Mouse (Mus musculus): ENCODE data around the gene Pomgnt1.

Gene Pomgnt1

GRCm38 (mm10) chr4:116173072-116173471, 49.4 kb downstream of the Pomgnt1 start, which contains the start of the genes 1700042G07Rik and Gm49337:
Gene 1700042G07Rik (plus strand): TSS chr4:116173372.
Gene Gm49337 (plus strand): TSS chr4:116173384.
- 83% methylated on average over 6 of the region's 6 CpGs for WGBS

DNA sequence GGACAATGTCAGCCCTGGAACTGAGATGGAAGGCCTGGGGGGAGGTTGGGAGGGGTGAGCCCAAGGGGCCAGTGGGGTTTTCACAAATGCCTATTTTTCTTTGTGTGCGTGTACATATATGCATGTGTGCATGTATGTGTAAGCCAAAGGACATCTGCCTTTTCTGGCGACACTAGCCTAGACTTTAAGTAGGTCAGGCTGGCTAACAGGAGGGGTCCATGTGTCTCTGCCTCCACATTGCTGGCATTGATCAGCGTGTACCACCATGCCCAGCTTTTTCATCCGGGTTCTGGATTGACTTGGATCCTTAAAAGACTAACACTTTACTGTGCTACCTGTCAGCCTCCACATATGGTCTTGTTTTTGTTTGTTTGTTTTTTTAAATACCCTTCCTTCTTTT, 50.1 kb downstream of the Pomgnt1 start:
- WGBS = 72% methylated on average over 4 of the region's 4 CpGs

DNA sequence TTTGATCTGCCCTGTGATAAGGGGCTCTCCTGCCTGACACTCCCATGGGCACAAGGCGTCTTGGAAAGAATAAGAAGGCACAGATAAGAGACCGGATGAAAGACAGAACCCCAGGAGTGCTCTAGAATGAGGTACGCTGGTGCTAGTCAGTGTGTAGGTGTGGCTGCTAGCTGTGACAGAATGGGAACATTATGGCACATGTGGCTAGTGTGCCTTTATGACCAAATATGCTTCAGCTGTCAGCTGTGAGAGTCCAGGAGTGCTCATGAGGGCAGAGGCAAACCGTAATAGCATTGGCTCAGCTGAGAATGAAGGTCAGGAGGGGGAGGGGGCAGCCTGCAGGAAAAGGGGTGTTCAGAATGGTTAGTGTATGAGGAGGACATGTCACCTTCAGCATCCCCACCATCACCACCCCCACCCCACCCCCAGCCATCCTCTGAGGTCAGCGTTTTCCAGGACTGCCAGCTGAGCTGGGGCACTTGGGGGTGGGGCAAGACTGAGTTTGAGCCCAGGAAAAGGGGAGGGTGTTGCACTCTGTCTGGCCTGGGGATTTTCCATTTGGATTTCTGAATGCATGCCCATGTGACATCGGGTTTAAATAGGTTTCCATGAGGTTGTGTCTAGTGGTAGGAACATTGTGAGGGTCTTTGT, 51.0 kb downstream of the Pomgnt1 start:
- 28% methylated on average over 6 of the region's 6 CpGs for WGBS

DNA sequence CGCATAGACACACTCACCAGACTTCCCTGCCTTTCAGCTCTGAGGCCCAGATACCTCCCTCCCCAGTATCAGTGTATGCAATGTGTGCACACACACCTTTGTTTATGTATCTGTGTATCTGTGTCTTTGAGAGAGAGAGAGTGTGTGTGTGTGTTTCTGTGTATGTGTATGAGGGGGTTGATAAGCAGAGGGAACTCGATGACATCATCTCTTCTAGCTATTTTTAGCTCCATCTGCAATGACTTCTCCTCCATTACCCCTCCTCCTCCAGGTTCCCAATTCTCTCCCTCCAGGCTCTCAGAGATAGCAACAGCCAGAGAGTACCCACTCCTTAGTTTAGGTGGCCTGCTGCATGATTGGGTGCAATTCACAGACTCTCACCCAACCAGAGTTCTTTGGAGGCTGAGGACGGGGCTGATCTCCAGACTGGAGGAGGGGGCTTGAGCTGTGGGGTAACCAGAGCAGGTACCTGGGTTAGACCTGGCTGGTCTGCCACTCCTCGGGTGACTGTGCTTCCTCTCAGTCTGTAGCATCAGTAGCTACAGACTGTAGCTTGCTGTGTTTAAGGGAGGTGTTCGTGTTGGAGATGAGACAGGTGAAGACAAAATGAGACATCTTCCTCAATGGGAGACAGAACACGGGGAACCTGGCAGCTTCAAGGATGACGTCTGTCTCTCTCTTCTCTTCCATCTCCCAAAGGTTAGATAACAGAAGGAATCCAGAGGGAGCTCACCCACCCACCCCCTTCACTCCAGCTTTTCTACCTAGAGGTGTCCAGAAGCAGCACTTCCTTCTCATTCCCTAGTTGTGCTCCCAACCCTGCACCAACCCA, 52.3 kb downstream of the Pomgnt1 start:
- WGBS = 36% methylated on average over 7 of the region's 7 CpGs

DNA sequence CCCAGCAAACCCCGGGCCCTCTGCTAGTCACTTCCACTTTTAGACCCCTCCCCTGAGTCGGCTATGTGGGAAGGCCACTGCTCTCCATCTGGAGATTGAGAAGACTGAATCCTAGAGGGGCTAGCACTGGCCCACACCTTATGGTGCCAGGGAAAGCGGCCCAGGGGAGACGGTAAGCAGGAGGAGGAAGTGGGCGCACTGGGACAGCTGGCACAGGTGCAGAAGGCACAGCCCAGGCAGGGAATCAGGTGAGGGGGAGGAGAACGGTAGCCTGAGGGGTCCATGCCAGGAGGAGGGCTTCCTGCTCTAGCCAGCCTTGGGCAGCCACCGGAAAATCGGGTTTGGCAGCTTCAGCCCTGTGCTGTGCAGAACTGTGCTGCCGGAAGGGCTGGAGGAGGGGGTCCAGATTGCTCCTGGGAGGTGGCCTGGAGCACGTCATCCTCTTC, 52.9 kb downstream of the Pomgnt1 start:
- WGBS = 13% methylated on average over 10 of the region's 10 CpGs

DNA sequence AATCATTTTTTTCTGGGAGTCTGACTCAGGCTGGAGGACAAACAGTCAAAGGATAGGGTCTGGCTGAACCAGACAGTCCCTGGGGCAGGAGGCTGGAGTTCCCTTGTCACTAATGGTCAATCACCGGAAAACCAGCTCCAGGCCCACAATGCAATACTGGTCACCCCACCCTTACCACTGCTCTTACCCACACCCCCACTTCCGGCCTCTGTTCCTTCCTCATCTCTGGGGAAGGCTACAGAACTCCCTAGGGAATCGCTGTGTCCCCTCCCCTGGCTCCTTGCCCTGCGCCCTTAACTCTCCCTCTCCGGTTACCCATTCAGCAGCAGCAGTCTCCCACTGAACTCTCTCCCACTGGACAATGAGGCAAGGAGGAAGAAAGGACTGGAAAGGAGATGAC, 53.5 kb downstream of the Pomgnt1 start:
- 40% methylated on average over 5 of the region's 5 CpGs for WGBS

DNA sequence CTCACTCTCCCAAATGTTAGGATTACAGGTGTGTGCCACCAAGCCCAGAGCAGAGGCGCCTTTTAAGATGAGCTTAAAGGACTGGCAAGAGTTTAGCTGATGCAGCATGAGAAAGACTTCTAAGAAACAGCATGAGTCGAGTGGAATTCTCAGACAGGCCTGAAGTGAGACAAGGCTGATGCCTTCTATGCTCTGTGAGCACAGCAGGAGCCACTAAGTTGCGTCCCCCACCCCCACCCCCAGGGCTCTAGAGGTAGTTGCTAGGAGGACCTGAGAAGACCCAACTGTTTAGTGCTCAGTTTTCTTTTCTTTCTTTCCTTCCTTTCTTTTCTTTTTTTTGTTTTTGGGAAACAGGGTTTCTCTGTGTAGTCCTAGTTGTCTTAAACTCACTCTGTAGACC, 58.4 kb downstream of the Pomgnt1 start:
- 58% methylated on average over 3 of the region's 3 CpGs for WGBS

DNA sequence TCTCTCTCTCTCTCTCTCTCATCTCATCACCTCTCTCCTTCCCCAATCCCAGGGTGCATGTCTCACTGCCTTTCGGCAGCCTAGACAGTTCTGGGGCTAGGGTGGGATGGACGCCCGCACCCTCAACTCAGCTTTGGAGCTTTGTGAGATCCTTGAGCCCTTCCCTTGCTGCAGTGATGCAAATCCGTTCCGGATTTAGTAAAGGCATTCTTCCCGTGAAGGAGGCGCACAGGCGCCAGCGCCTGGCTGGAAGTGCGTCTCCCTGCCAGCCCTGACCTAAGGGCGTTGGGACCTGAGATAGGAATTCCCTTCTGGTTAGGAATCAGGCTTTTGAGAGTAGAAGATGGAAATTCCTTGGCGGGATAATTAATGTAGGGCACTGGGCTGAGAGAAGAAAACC, 59.1 kb downstream of the Pomgnt1 start:
- 3% methylated on average over 12 of the region's 12 CpGs for WGBS

DNA sequence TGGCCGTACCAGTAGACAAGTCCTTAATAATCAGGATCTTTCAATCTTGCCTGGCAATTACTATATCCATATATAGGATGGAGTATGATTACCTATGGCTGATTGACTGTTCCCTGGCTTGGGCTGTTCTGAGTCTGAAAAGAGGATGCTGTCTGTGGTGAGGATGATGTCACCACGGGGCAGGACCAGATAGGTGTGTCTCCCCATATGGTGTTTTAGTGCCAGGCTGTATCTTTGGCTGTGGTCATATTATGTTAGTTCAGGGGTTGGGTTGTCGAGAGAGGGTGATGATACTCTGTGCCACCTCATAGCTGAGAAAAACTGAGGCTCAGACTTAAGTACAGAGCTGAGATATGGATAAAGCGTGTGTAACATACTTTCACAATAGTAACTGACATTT, 61.4 kb downstream of the Pomgnt1 start:
- WGBS = 93% methylated on average over 4 of the region's 4 CpGs

GRCm38 (mm10) chr4:116192286-116192835, 68.7 kb downstream of the Pomgnt1 start:
- WGBS = 61% methylated on average over 4 of the region's 4 CpGs

DNA sequence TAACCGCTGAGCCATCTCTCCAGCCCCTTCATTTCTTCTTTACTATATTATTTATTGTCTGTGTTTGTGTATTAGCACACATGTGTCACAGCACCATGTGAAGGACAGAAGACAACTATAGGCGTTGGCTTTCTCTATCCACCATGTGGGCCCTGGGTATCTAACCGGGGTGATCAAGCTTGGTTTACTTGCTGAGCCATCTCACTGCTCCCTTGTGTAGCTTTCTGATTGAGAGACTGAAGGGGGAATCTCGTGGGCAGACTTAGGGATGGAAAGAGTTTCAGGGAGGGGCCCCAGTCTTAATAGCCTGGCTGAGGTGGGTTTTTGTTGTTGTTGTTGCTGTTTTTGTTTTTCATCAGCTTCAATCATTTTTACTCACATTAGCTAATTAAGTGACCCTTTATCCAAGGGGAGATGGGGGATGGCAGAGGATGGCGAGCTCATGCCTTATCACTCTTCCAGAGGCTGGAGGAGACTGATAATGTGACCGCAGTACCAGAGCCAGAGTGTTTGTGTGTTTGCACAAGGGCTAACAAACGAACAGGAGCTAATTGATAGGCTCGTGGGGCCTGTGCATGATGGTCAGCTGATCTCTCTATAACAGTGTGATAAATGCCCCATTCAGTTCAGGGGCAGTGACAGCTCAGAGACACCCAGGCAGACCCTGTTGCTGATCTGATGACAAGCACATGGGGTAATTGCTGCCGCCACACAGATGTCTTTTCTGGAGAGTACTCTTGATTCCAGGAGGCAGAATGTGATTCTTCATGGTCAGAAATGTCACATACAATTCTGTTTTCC, 70.1 kb downstream of the Pomgnt1 start:
- 73% methylated on average over 9 of the region's 9 CpGs for WGBS

- WGBS = 83% methylated on average over 2 of the region's 2 CpGs
These were observed 74.8 kb downstream of the Pomgnt1 start for GRCm38 (mm10) chr4:116198422-116198821.

DNA sequence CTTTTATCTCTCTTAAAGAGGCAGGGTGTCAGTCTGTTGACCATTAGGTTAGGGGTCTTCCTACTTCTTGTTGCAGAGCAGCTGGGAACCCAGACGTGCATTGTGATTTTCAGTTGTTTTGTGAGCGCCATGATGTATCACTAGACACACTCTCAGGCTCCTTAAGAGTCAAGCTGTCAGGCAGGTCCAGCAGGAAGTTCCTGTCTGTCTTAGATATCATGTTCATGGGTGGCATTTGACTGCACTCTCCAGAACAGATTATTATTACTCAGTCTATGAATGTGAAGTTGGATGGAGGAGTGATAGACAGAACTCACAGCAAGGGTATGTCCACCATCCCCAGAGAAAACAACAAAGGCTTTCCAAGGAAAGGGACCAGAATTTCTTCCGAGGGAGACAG, 80.8 kb downstream of the Pomgnt1 start:
- WGBS = 84% methylated on average over 3 of the region's 3 CpGs

DNA sequence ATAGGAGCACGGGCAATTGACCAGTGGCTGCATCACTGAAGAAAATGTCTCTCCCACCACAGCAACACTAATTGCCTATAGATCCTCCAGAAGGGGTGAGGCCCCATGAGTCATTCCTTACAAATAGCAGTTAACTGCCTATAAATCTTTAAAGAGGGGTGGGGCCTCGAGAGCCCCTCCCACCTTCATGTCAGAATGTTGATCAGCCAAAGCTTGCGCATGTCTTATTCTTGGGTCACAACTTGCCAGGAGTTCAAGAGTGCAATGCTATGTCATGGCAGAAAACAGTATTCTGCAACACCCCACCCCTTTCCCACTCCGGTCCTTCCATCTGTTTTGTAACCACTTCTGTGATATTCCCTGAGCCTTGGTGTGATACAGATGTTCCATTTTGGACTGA, 82.9 kb downstream of the Pomgnt1 start:
- 81% methylated on average over 4 of the region's 4 CpGs for WGBS

GRCm38 (mm10) chr4:116208891-116209290, 85.3 kb downstream of the Pomgnt1 start:
- WGBS = 94% methylated on average over 1 of the region's 1 CpGs
